Mouse (Mus musculus) cerebellum, adult 8-10 months (tissue): ENCODE measurements around the gene Atrnl1.

Experiments used
- DNase-seq: peaks from one replicate; pipeline ENCODE4 v3.0.0; 2022

Atrnl1 gene

DNA sequence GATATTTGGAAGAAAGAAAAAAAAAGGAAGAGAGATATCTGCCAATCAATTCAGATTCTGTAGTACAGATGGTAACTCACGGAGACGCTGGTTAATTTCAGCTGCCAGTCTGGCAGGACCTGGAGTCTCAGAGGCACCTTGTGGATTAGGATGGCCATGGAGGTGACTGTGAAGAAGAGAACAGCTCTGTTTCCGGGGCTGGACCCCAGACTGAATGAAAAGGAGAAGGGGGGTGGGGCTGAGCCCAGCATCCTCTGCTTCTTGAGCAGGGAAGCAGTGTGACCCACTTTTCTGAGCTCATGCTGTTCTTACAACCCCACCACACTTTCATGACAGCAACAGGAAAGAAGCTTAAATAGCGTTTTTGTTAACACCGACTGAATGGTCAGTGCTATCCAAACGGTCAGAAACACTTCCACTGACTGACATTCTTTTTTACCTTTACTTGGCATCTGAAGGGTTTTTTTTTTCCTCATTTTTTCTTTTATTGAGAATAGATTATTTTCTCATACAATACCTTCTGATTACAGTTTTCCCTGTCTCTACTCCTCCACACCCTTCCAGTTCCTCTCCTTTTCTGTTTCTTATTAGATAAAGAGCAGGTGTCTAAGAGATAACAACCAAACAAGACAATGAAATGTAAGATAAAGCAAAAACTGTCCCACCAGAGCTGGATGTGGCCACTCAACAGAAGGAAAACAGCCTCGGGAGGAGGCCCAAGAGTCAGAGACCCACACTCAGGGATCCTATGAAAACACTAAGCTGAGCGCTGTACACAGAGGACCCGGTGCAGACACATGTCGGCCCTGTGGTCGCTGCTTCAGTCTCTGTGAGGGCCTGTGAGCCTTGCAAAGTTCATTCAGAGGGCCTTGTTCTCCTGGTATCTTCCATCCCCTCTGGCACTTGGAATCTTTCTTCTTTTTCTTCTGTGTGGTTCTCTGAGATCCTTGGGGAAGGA, 317.0 kb downstream of the Atrnl1 start:
- DNase-seq, result no peak

DNA sequence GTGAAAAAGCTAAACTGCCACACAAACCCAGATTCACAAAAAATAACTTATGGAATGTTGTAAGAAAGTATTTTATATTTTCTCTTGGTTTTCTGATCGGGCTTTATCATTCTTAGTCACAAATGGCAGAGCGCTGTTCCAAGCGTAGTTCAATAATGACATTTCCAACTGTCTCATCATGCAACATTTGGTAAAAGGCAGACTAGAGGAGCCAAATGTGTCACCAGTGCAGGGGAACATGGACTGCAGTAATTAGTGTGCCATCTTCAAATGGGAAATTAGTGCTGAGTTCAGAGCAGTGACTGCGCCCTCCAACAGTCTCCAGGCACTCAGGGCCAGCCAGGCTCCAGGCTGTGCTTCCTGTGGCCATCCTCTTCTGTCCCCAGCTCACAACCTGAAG, 320.8 kb downstream of the Atrnl1 start:
- DNase-seq, result no peak

GRCm38 (mm10) chr19:57936865-57937264, 326.0 kb downstream of the Atrnl1 start:
- no peak for DNase-seq

GRCm38 (mm10) chr19:57939166-57939565, 328.3 kb downstream of the Atrnl1 start:
- DNase-seq, result no peak

- no peak for DNase-seq
These were observed 330.7 kb downstream of the Atrnl1 start for GRCm38 (mm10) chr19:57941529-57941928.

DNA sequence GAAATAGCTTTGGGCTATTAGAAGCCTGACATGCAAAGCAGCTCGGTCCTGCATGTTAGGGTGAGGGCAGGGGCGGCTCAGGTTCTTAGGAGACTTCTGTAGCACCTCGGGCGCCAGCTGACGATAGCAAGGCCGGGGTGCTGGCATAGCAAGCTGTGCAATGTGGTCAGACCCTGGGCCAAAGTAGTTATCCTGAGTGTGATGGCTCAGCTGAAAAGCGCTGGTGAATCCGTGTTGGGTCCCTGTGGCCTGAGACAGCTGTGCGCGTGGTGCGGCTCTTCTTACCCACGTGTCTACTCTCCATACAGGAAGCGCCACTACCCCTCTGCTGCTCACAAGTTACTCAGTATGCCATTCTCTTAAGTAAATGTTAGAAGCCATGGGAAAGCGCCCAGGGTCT, 331.4 kb downstream of the Atrnl1 start:
- no peak for DNase-seq

- DNase-seq, result no peak
These were observed 332.5 kb downstream of the Atrnl1 start for GRCm38 (mm10) chr19:57943308-57943707.

GRCm38 (mm10) chr19:57944680-57945079, 333.8 kb downstream of the Atrnl1 start:
- DNase-seq, result no peak

- no peak for DNase-seq
These were observed 334.9 kb downstream of the Atrnl1 start for GRCm38 (mm10) chr19:57945626-57946250.

GRCm38 (mm10) chr19:57948489-57948888, 337.7 kb downstream of the Atrnl1 start:
- DNase-seq, result no peak

- no peak for DNase-seq
These were observed 338.6 kb downstream of the Atrnl1 start for GRCm38 (mm10) chr19:57949260-57949917.

GRCm38 (mm10) chr19:57954131-57954530, 343.3 kb downstream of the Atrnl1 start:
- DNase-seq, result no peak

GRCm38 (mm10) chr19:57956459-57956858, 345.6 kb downstream of the Atrnl1 start:
- no peak for DNase-seq

DNA sequence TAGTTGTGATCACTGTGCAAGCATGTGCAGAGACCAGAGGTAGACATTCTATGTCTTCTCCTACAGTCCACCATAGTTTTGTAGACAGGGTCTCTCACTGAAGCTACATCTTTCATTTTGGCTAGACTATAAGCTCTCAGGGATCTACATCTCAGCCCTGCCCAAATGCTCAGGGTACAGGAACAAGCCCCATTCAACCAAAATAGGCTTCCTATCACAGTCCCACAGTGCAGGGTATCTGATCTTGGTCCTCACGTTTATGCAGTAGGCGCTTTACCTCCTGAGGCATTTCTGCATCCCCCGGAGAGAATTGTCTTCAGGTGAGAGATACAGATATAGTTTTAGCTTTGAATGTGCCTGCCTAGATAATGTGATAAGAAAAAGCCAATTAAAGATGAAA, 346.5 kb downstream of the Atrnl1 start:
- no peak for DNase-seq

DNA sequence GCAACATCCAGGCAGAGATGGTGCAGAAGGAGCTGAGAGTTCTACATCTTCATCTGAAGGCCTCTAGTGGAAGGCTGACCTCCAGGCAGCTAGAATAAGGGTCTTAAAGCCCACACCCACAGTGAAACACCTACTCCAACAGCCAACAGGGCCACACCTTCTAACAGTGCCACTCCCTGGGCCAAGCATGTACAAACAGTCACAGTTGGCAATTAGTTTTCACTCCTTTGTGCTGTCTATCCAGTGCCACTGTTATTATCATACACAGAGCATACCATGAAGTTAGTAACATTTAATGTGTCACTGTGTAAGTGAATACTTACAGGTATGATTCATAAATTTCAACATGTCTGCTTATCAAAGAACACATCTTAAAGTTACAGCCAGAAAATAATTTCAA, 347.3 kb downstream of the Atrnl1 start:
- no peak for DNase-seq

- no peak for DNase-seq
These were observed 347.9 kb downstream of the Atrnl1 start for GRCm38 (mm10) chr19:57958726-57959125.

DNA sequence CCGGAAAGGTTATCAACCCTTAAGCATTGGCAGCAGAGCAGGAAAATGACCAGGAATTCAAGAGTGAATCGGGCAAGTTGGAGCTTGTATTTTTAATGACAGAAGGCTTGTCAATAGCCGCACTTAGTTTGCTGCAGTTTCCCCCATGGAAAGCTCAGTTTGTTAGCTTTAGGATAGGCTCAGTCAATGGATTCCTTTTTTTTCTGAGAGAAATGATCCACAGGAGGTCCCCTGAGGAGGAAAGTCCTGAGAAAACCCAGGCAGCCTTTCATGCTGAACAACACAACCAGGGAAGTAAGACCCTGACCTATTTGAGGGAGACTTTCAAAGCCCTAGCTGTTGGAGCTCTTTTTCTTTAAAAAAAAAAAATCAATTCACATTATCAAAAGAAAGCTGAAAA, 350.5 kb downstream of the Atrnl1 start:
- no peak for DNase-seq

DNA sequence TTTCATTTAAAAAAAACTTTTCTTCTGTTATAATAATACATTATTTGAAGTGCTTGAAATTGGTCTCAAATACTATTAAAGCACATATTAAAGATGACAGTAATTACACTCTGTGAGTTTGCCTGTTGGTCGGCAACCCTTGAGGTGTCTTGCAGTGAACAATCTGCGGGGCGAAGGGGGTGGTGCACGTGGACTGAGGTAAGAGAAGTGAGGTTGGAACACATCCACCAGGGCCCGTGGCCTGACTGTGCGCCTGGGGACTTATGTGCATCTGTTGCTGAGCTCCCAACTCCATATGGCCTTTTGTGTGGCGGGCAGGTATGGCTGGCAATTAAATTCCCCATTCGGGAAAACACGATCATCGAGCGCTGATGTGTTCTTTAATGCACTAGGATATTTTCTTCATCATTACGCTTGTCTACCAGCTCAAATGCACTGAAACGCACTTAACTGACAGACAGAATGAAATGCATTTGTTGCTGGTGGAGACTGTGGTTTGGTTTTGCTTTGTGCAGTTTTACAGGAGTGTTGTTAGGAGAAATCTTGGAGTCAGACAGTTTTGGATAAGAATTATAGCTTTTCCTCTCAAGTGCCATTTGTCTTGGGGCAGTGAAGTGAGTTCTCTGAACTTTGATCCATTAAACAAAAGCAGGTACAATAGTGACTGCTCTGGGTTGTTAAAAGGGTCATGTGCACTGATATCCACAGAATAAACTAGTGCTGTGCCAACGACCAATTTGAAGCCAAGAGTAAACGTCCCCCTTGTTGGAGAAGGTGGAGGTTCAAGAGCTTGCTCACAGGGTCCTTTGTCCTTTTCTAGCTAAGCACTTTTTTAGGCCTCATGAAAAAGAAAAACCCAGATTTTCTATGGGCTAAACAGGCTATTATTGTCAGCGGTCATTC, 351.2 kb downstream of the Atrnl1 start:
- DNase-seq, result no peak

- DNase-seq, result no peak
These were observed 353.0 kb downstream of the Atrnl1 start for GRCm38 (mm10) chr19:57963874-57964273.

DNA sequence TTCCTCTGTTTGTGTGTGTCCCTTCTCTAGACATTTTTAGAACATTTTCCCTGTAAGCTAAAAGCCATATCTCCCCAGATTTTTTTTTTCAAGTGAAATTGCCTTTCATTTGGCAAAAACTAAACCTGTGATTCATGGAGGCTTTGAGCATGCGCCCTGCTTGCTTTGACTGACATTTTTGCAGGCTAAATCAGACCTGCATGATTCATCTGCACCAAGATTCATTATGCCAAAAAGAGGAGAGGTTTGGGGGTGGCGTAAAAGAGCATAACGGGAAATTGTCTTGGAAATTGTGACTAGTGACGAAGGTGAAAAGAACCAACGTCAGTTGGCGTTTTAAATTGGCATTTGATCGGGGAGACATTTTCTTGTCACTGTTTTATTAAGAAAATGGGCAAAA, 358.9 kb downstream of the Atrnl1 start:
- no peak for DNase-seq

GRCm38 (mm10) chr19:57970342-57970895, 359.6 kb downstream of the Atrnl1 start:
- no peak for DNase-seq

GRCm38 (mm10) chr19:57975201-57975600, 364.4 kb downstream of the Atrnl1 start:
- DNase-seq, result no peak
